Mouse (Mus musculus) megakaryocyte, embryonic 14.5 days (primary cell): ENCODE data around the gene Mogs.

Experiments
- FLI1 ChIP-seq: IDR thresholded peaks from 2 replicates; pipeline ENCODE4 v1.6.1; 2012; ENCODE audit warnings: low read length, inconsistent platforms, mixed read lengths
- GATA1 ChIP-seq: IDR thresholded peaks from 3 replicates; pipeline ENCODE4 v1.6.1; 2012; ENCODE audit warnings: mixed read lengths, low read length, inconsistent platforms, borderline replicate concordance

GRCm38 (mm10) chr6:83153485-83153884 is 38.2 kb downstream of the Mogs start:
- no peak for TF ChIP-seq GATA1
- no peak for TF ChIP-seq FLI1
